Mouse (Mus musculus) heart, adult 2 months (tissue): ENCODE results near the gene Kcnk4. TPM values are rescaled to one million over a fixed set of nuclear protein-coding genes. Genes with fewer than 3 reads are reported as not detected.

ENCODE experiments used
- DNase-seq, 2 experiments: peaks; one replicate each; pipeline ENCODE4 v3.0.0; 2021
- H3K27ac ChIP-seq: fragments of 200-600 bp; 2 replicates; pipeline ENCODE4 v1.8.1; 2022
- H3K27me3 ChIP-seq: fragments of 200-500 bp; 2 replicates; pipeline ENCODE4 v1.6.1; 2012; ENCODE audit warnings: mild to moderate bottlenecking, low read length, inconsistent platforms, mixed read lengths; ENCODE audit not compliant: control insufficient read depth, insufficient read depth
- H3K36me3 ChIP-seq: fragments of 200-500 bp; 2 replicates; pipeline ENCODE4 v1.6.1; 2012; ENCODE audit warnings: low read length, inconsistent platforms; ENCODE audit not compliant: control insufficient read depth, insufficient read depth
- H3K4me1 ChIP-seq: fragments of 200-500 bp; 2 replicates; pipeline ENCODE4 v1.6.1; 2011; ENCODE audit warnings: low read length; ENCODE audit not compliant: control insufficient read depth, insufficient read depth
- H3K4me3 ChIP-seq: fragments of 200-600 bp; 2 replicates; pipeline ENCODE4 v1.8.1; 2022
- H3K79me2 ChIP-seq: fragments of 200-500 bp; replicated peaks from 2 replicates; pipeline ENCODE4 v1.6.1; 2012; ENCODE audit warnings: mild to moderate bottlenecking, inconsistent platforms, low read length, moderate library complexity, mixed read lengths; ENCODE audit not compliant: control insufficient read depth, insufficient read depth
- H3K9ac ChIP-seq: fragments of 200-500 bp; 2 replicates; pipeline ENCODE4 v1.6.1; 2012; ENCODE audit warnings: low read depth, mild to moderate bottlenecking, control low read depth, inconsistent platforms, low read length, mixed read lengths
- CTCF ChIP-seq: fragments of 200-600 bp; IDR thresholded peaks from 2 replicates; pipeline ENCODE4 v1.8.1; 2022; ENCODE audit warnings: antibody characterized with exemption, mild to moderate bottlenecking, moderate library complexity
- EP300 ChIP-seq: fragments of 200-500 bp; IDR thresholded peaks from 2 replicates; pipeline ENCODE4 v1.6.1; 2011; ENCODE audit warnings: low read depth, low read length, control low read depth; ENCODE audit not compliant: insufficient read depth
- POLR2A ChIP-seq: fragments of 200-500 bp; IDR thresholded peaks from 2 replicates; pipeline ENCODE4 v1.6.1; 2011; ENCODE audit warnings: mild to moderate bottlenecking, low read depth, low read length, control low read depth; ENCODE audit not compliant: insufficient read depth
- WGBS: fragments of 180-500 bp; shearing (Covaris S2); methylation state at CpG from one replicate; pipeline ENCODE4 v1.1.7; 2018; 5-methylcytosine and 5-hydroxymethylcytosine counted together
- intact Hi-C: fragments of 180-260 bp; cut with DNase I; formaldehyde crosslinking; loops from one replicate; pipeline ENCODE4 v1.15.1; 2025
- polyA plus RNA-seq: library from polyadenylated mRNA; depleted of rRNA; stranded (reverse); fragments of >200 nt; gene quantifications from 2 replicates; pipeline ENCODE4 v1.2.3, GENCODE M21; 2012
- total RNA-seq, 2 experiments: library from RNA; stranded (reverse); gene quantifications; 2 replicates each; pipeline ENCODE4 v1.2.3; 2021

Kcnk4 gene
- total and polyA plus RNA-seq, 3 experiments: 0.21 TPM; not detected in 2

DNA sequence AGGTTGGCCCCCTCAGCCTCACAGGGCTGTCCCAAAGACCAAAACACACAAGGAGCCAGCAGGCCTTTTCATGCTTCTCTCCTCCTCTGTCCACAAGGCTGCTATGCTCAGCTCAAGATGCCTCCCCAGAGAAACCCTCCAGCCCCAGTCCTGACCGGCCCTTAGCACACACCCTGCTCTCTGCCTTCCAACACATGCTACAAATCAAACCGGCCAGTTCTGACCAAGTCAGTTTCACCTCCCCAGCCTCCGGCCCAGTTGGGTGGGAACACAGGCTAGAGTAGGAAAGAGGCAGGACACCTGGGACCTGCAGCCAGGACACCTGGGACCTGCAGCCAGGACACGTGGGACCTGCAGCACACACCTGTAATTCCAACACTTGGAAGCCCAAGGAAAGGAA is 17.8 kb downstream of the Kcnk4 start:
- WGBS: 61% methylated on average over 4 of the region's 4 CpGs
- Histone ChIP-seq H3K9ac (no peak overlapping the region), H3K27me3 (no peaks in the 10 kb centered on the region), H3K4me3 (no peak overlapping the region), H3K79me2 (no peaks in the 10 kb centered on the region), H3K27ac (no peak overlapping the region), H3K36me3 (no peaks in the 10 kb centered on the region), H3K4me1 (peaks cover 3% of the 10 kb centered on the region; the same call in 1 of the 2 replicates)
- intact Hi-C loops: no loop called here
- DNase-seq: no peak
- no peak for TF ChIP-seq CTCF
- TF ChIP-seq EP300: no peak
- TF ChIP-seq POLR2A: no peak

DNA sequence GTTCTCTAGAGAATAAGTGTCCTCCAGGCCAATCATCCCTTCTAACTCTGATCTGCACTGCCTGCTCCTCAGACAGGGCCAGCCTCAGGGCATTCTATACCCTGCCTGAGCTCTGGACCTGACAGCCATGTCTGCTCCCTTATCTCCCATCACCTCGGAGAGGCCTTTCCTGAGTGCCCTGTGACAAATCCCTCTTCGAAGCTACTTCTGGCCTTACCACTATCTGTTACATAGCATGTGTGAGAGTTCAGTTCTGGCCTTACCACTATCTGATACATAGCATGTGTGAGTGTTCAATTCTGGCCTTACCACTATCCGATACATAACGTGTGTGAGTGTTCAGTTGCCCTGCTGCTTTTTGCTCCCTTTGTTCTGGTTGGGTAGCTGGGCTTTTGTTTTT is 19.0 kb downstream of the Kcnk4 start:
- DNase-seq: no peak
- TF ChIP-seq POLR2A (no peak), EP300 (no peak), CTCF (no peak)
- H3K27ac ChIP-seq: no peak overlapping the region
- 52% methylated on average over 4 of the region's 4 CpGs for WGBS
- H3K9ac ChIP-seq: no peak overlapping the region
- H3K36me3 ChIP-seq: no peaks in the 10 kb centered on the region
- no peaks in the 10 kb centered on the region for H3K27me3 ChIP-seq
- H3K4me3 ChIP-seq: no peak overlapping the region
- H3K4me1 ChIP-seq: peaks cover 4% of the 10 kb centered on the region
- no peaks in the 10 kb centered on the region for H3K79me2 ChIP-seq
- intact Hi-C loops: no loop called here

DNA sequence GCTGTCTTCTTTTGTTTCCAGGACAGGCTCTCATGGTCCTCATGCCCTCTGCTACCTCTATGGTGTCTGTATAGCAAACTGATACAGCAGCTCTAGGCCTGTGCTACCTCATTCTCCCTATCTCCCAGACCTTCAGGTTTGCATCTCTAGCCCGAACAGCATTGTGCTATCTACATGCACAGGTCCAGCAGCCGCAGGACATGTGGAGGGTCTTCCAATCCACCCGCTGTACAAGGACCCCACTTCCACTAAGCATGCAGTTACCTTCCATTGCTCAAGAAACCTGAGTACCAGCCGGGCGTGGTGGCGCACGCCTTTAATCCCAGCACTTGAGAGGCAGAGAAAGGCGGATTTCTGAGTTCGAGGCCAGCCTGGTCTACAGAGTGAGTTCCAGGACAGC is 19.8 kb downstream of the Kcnk4 start:
- H3K27ac ChIP-seq: no peak overlapping the region
- 90% methylated on average over 9 of the region's 9 CpGs for WGBS
- DNase-seq: no peak
- H3K27me3 ChIP-seq: no peaks in the 10 kb centered on the region
- no peaks in the 10 kb centered on the region for H3K36me3 ChIP-seq
- TF ChIP-seq CTCF (no peak), EP300 (no peak), POLR2A (no peak)
- H3K4me1 ChIP-seq: peaks cover 3% of the 10 kb centered on the region
- H3K79me2 ChIP-seq: no peaks in the 10 kb centered on the region
- H3K4me3 ChIP-seq: no peak overlapping the region
- no peak overlapping the region for H3K9ac ChIP-seq
- intact Hi-C loops: no loop called here

DNA sequence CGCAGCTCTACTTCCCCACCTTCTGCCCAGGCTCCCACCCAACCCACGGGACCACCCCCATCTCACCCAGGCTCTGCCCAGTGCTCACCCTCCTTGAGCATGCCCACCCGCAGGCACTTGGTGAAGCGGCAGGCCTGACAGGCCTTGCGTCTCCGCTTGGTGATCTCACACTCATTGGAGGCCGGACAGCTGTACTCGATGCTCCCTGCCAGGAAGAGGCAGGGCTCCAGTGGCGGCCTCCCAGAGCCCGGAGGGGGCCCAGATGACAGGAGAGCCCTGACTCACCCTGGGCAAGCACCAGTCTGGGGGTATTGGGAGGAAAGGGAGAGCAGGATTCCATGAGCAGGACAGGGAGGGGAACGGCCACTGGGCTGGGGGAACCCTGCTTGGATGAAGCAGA is 20.3 kb downstream of the Kcnk4 start:
- Histone ChIP-seq H3K79me2 (no peaks in the 10 kb centered on the region), H3K9ac (no peak overlapping the region), H3K4me1 (peaks cover 3% of the 10 kb centered on the region), H3K4me3 (no peak overlapping the region), H3K27me3 (no peaks in the 10 kb centered on the region), H3K36me3 (no peaks in the 10 kb centered on the region), H3K27ac (no peak overlapping the region)
- DNase-seq: peak; percentile 50 to 54
- 46% methylated on average over 11 of the region's 11 CpGs for WGBS
- intact Hi-C loops: no loop called here
- no peak for TF ChIP-seq EP300

DNA sequence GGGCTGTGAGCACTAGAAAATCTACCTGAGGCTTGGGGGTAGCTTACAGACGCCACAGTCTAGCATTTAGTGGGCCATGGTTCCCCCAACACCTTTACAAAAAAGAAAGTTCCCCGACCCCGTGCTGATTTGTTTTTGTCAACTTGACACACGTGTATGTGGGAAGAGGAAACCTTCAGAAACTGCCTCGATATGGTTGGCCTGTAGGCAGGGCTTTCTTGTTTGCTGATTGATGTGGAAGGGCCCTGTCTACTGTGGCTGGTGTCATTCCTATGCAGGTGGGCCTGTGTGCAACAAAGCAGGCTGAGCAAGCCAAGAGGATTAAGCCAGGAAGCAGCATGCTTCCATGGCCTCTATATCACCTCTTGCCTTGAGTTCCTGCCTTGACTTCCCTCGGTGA is 21.3 kb downstream of the Kcnk4 start:
- 75% methylated on average over 6 of the region's 6 CpGs for WGBS
- no peak for DNase-seq

DNA sequence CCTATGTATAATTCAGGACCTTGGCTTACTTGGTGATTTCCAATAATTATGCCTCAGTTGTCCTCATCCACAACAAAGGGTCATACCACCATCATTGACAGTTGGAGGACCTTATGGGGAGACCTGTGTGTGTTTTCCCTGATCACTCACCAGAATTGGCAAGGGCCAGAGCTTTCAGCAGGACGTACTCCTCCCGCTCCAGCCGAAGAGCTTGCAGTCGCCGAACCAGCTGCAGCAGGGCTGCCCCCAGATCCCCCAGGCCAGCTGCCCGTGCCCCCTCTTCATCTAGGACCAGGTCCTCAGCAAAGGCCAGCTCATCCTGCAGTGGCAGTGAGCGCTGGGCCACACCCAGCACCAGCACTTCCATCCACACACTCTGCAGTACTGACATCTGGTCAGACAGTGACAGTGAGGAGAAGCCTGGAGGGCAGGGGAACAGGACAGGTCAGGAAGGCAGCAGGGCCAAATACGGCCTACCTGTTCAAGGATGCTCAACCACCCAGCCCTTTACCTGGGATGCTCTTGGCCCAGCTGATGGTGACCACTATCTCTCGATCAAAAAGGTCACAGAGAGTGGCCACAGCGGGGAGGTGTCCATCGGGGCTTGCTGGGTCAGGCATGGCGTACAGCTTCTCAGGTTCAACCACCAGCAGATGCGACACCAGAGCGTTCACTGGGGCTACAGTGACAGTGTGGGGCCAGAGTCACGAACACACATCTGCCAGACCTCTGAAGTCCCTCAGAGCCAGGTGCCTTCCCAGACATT is 21.9 kb downstream of the Kcnk4 start:
- Histone ChIP-seq H3K27me3 (no peaks in the 10 kb centered on the region), H3K27ac (no peak overlapping the region), H3K9ac (no peak overlapping the region), H3K4me1 (peaks cover 8% of the 10 kb centered on the region), H3K79me2 (no peaks in the 10 kb centered on the region; the same call in 1 of the 2 replicates), H3K4me3 (no peak overlapping the region), H3K36me3 (no peaks in the 10 kb centered on the region)
- TF ChIP-seq EP300 (no peak), CTCF (no peak), POLR2A (no peak)
- WGBS: 86% methylated on average over 15 of the region's 15 CpGs
- intact Hi-C loops: no loop called here
- no peak for DNase-seq

More for the DNA sequence above, 21.3 kb downstream of the Kcnk4 start:
- no peaks in the 10 kb centered on the region for H3K36me3 ChIP-seq
- no peak overlapping the region for H3K4me3 ChIP-seq
- intact Hi-C loops: no loop called here
- H3K4me1 ChIP-seq: peaks cover 5% of the 10 kb centered on the region
- no peak overlapping the region for H3K27ac ChIP-seq
- no peaks in the 10 kb centered on the region for H3K79me2 ChIP-seq
- no peak overlapping the region for H3K9ac ChIP-seq
- no peak for TF ChIP-seq POLR2A
- TF ChIP-seq CTCF: no peak
- TF ChIP-seq EP300: no peak
- H3K27me3 ChIP-seq: no peaks in the 10 kb centered on the region
